Mouse (Mus musculus) heart, postnatal 0 days (tissue): ENCODE data around the gene Ifitm2. TPM values are rescaled to one million over a fixed set of nuclear protein-coding genes. Genes with fewer than 3 reads are reported as not detected.
A peak's percentile ranks its signal among the peaks of the same experiment; 100 is the strongest.

Source experiments
- ATAC-seq: fragments of 200-750 bp; cut with Nextera tagmentation; 2 replicates; pipeline ENCODE4 v1.8.0; 2017; ENCODE audit warnings: low read depth, moderate number of reproducible peaks, moderate library complexity; ENCODE audit not compliant: insufficient read depth
- DNase-seq: peaks from one replicate; pipeline ENCODE4 v3.0.0-alpha.2; 2016; ENCODE audit warnings: low spot score
- H3K27ac ChIP-seq: fragments of 300-500 bp; sonication (generic); 2 replicates; pipeline ENCODE4 v1.5.1; 2014; ENCODE audit warnings: low read depth, mild to moderate bottlenecking
- H3K27me3 ChIP-seq: fragments of 300-500 bp; sonication (generic); 2 replicates; pipeline ENCODE4 v1.6.1; 2014; ENCODE audit warnings: low read length, mixed read lengths; ENCODE audit not compliant: control insufficient read depth, insufficient read depth
- H3K36me3 ChIP-seq: fragments of 300-500 bp; sonication (generic); replicated peaks from 2 replicates; pipeline ENCODE4 v1.6.1; 2014; ENCODE audit warnings: low read length, mixed read lengths; ENCODE audit not compliant: control insufficient read depth, insufficient read depth
- H3K4me1 ChIP-seq: fragments of 300-500 bp; sonication (generic); 2 replicates; pipeline ENCODE4 v1.6.1; 2014; ENCODE audit warnings: antibody characterized with exemption; ENCODE audit not compliant: control insufficient read depth, insufficient read depth
- H3K4me2 ChIP-seq: fragments of 300-500 bp; sonication (generic); 2 replicates; pipeline ENCODE4 v1.6.1; 2014; ENCODE audit warnings: low read depth, mild to moderate bottlenecking, low read length, moderate library complexity
- H3K4me3 ChIP-seq: fragments of 300-500 bp; sonication (generic); 2 replicates; pipeline ENCODE4 v1.5.1; 2014; ENCODE audit warnings: low read depth, low read length
- H3K9ac ChIP-seq: fragments of 300-500 bp; sonication (generic); replicated peaks from 2 replicates; pipeline ENCODE4 v1.6.1; 2014; ENCODE audit warnings: low read depth, low read length, mixed read lengths
- H3K9me3 ChIP-seq: fragments of 300-500 bp; sonication (generic); replicated peaks from 2 replicates; pipeline ENCODE4 v1.6.1; 2016; ENCODE audit warnings: low read length; ENCODE audit not compliant: control insufficient read depth
- CTCF ChIP-seq: IDR thresholded peaks from 2 replicates; pipeline ENCODE4 v1.5.1; 2016; ENCODE audit warnings: antibody characterized with exemption, control low read depth, low read depth
- EP300 ChIP-seq: IDR thresholded peaks from 2 replicates; pipeline ENCODE4 v1.6.1; 2016; ENCODE audit warnings: antibody characterized with exemption, low read depth
- WGBS: fragments of 180-500 bp; shearing (Covaris S2); extraction: QIAGEN DNeasy Blood & Tissue Kit; methylation state at CpG from one replicate; pipeline ENCODE4 v1.1.7; 2014; 5-methylcytosine and 5-hydroxymethylcytosine counted together
- polyA plus RNA-seq: library from polyadenylated mRNA; unstranded; fragments of >200 nt; fragmentation: Nextera tagmentation; extraction: Ambion mirVana; gene quantifications from 2 replicates; pipeline ENCODE4 v1.2.1, GENCODE M21; 2015
- total RNA-seq: library from RNA; depleted of rRNA; stranded (reverse); fragments of >200 nt; gene quantifications from 2 replicates; pipeline ENCODE4 v1.2.3, GENCODE M21; 2014; ENCODE audit warnings: low replicate concordance

The Ifitm2 gene
- total and polyA plus RNA-seq, 2 experiments from 2014 or later, result 172 to 516 TPM

DNA sequence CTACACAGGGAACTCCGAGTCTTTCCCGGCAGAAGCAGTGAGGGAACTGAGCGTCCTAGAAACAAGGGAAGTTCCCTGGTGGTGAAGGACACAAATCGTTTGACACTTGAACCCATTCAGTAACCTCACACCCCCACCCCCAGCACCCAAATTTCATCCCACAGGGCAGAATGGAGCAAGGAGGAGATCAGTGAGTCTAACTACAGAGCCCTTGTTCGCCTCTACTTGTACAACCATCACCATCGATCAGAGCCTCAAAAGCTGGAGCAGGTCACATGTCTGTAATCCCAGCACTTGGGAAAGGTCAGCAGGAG is 726 bp upstream of the Ifitm2 start:
- Histone ChIP-seq H3K36me3 (no peaks in the 10 kb centered on the region), H3K27ac (peak overlapping the region; percentile 91), H3K9ac (no peak overlapping the region; the same call in 1 of the 2 replicates), H3K4me3 (no peak overlapping the region), H3K4me2 (peak overlapping the region; percentile 74; the same call in 1 of the 2 replicates), H3K27me3 (no peaks in the 10 kb centered on the region), H3K9me3 (no peaks in the 10 kb centered on the region), H3K4me1 (peaks cover 17% of the 10 kb centered on the region)
- 42% methylated on average over 6 of the region's 6 CpGs for WGBS
- DNase-seq (no peak), ATAC-seq (no peak)
- TF ChIP-seq CTCF (no peak), EP300 (no peak)

DNA sequence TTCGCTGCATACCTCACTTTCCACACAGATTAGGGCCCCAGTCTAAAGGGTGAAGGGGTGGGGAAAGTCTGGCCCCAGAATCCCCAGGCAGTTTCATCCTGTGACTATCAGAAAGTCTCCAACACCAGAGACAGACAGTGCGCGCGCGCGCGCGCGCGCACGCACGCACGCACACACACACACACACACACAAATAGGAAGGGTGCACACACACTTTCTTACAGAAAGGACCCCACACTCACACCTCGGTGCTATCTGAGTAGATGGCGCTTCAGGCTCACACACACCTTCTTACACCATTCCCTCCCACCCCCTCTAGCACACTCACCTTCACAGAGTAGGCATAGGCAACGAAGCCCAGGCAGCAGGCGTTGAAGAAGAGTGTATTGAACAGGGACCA is 445 bp downstream of the Ifitm2 start:
- ATAC-seq, result peak; percentile 31; the same call in 1 of the 2 replicates
- TF ChIP-seq CTCF (no peak), EP300 (no peak)
- Histone ChIP-seq H3K4me1 (peaks cover 24% of the 10 kb centered on the region), H3K27ac (peak overlapping the region; percentile 91), H3K4me2 (peak overlapping the region; percentile 74), H3K4me3 (peak overlapping the region; percentile 59), H3K36me3 (no peaks in the 10 kb centered on the region), H3K27me3 (no peaks in the 10 kb centered on the region), H3K9me3 (no peaks in the 10 kb centered on the region), H3K9ac (peak overlapping the region; percentile 67)
- peak; percentile 14 for DNase-seq
- 2% methylated on average over 17 of the region's 17 CpGs for WGBS

DNA sequence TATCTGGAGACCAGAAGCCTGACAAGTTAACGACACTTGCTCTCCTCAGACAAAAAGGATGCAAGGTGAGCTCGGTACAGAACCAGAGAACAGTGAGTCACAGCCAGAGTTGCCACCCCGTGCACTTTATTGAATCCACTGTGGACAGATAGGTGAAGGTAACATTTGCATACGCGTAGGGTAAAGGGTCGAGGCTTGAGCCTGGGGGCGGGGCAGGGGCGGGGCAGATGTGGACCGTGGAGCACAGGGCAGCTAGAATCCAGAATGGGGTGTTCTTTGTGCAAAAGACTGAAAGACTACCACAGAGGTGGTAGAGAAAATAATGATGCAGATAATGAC is 1.1 kb downstream of the Ifitm2 start:
- WGBS, result 12% methylated on average over 9 of the region's 9 CpGs
- Histone ChIP-seq H3K4me3 (peak overlapping the region; percentile 59), H3K36me3 (peaks cover 4% of the 10 kb centered on the region; the same call in 1 of the 2 replicates), H3K27me3 (no peaks in the 10 kb centered on the region), H3K4me1 (peaks cover 28% of the 10 kb centered on the region), H3K27ac (peak overlapping the region; percentile 91; the same call in 1 of the 2 replicates), H3K9ac (peak overlapping the region; percentile 67), H3K9me3 (no peaks in the 10 kb centered on the region), H3K4me2 (peak overlapping the region; percentile 74)
- DNase-seq, result no peak
- no peak for TF ChIP-seq CTCF
- TF ChIP-seq EP300, result no peak
- ATAC-seq, result no peak

GRCm38 (mm10) chr7:140953800-140954732 is 1.7 kb downstream of the Ifitm2 start:
- Histone ChIP-seq H3K27ac (peak overlapping the region; percentile 91), H3K36me3 (peaks cover 10% of the 10 kb centered on the region; the same call in 1 of the 2 replicates), H3K4me2 (peak overlapping the region; percentile 74), H3K27me3 (no peaks in the 10 kb centered on the region), H3K9me3 (no peaks in the 10 kb centered on the region), H3K9ac (peak overlapping the region; percentile 67), H3K4me3 (peak overlapping the region; percentile 59), H3K4me1 (peaks cover 28% of the 10 kb centered on the region)
- ATAC-seq, result no peak
- TF ChIP-seq CTCF (no peak), EP300 (no peak)
- WGBS, result 51% methylated on average over 15 of the region's 15 CpGs
- DNase-seq, result no peak

DNA sequence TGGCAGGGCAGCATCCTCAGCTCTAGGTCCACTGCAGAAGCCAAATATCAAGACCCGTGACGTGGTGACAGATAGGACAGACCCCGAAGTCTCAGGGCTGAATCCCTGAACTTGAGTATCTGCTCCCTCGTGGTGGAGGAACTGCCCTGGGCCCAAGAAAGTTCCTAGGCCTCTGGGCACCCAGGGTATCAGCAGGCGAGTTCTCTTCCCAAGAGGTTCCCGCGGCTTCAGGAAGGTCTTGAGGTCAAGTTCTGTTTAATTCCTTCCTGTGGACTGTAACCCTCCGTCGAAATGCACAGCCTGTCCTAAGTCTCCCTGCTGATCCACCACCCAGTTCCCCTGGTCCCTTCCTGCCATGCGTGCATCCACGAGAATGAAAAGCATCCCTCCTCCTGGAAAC is 2.7 kb downstream of the Ifitm2 start:
- H3K4me1 ChIP-seq, result peaks cover 35% of the 10 kb centered on the region
- ATAC-seq (no peak), DNase-seq (no peak)
- peak overlapping the region; percentile 74 for H3K4me2 ChIP-seq
- no peaks in the 10 kb centered on the region for H3K27me3 ChIP-seq
- H3K36me3 ChIP-seq, result peaks cover 17% of the 10 kb centered on the region; the same call in 1 of the 2 replicates
- H3K27ac ChIP-seq, result no peak overlapping the region
- no peak overlapping the region for H3K9ac ChIP-seq
- H3K4me3 ChIP-seq, result peak overlapping the region; percentile 59; the same call in 1 of the 2 replicates
- 75% methylated on average over 11 of the region's 11 CpGs for WGBS
- H3K9me3 ChIP-seq, result no peaks in the 10 kb centered on the region
- no peak for TF ChIP-seq CTCF
- TF ChIP-seq EP300, result no peak
